Mouse (Mus musculus): Measurements from ENCODE around the gene Il12b. TPM values are rescaled to one million over a fixed set of nuclear protein-coding genes. Genes with fewer than 3 reads are reported as not detected.
A peak's percentile ranks its signal among the peaks of the same experiment; 100 is the strongest.

The Il12b gene
- polyA plus RNA-seq, 1 experiment from 2014 or later, result not detected

DNA sequence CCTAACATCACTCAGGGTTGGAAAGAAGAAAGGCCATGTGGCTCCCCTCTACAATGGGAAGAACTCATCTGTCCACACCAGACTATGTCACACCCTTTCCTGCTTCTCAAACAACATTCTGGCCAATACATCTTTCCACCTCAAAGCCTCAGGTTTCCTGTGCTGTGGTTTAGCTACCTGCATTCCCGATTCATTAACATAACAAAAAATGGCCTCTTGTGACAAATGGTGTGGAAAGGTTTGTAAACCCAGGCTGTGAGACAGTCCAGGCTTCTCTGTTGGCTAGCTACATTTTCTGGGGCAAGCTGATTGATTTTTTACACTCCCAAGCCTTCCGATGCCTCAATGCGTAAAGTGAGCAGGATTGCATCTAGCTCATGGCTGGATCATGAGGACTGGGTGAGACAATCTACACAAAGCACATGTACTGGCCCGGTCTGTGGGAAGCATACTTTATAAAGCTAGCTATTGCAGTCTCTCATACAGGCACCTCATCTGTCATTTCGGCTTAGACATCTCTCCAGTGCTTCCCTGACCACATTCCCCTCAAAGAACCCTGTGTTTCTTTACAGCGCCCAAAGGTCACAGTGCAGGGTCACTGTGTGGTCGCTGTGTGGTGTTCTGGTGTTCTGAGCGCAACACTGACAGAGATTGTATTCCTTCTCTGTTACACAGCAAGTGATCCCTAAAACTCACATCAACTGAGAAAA, 6.6 kb upstream of the Il12b start:
- WGBS, result 43% methylated on average over 8 of the region's 8 CpGs
- H3K4me1 ChIP-seq, result no peaks in the 10 kb centered on the region
- H3K4me2 ChIP-seq, result no peak overlapping the region
- H3K27ac ChIP-seq, result no peak overlapping the region
- no peak overlapping the region for H3K4me3 ChIP-seq
- no peaks in the 10 kb centered on the region for H3K9me3 ChIP-seq
- no peaks in the 10 kb centered on the region for H3K27me3 ChIP-seq
- ATAC-seq (ENCODE audit: borderline replicate concordance, extremely low read depth, low FRiP score, low TSS enrichment), result peak; percentile 73; the same call in 1 of the 2 replicates
- no peak overlapping the region for H3K9ac ChIP-seq
- H3K36me3 ChIP-seq, result no peaks in the 10 kb centered on the region

DNA sequence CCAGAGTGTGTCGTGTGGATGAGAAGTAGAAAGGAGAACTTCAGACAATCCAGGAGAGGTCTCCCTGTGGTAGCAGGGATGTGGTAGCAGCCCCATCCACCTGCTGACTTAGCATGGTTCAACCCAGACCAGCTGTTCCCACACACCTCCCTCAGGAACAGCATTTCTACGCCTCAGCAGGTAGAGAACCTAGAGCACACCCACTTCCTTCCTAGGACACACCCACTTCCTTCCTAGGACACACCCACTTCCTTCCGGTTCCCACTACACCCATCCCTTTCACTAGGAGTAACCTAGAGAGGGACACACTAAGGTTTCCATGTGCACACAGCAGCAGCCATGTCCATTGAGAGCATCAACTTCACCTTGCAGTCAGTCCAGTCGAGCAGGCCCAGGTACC, 4.5 kb upstream of the Il12b start:
- WGBS, result 85% methylated on average over 4 of the region's 4 CpGs
- H3K9me3 ChIP-seq, result no peaks in the 10 kb centered on the region
- H3K9ac ChIP-seq, result no peak overlapping the region
- no peak overlapping the region for H3K27ac ChIP-seq
- H3K4me2 ChIP-seq, result no peak overlapping the region
- no peak overlapping the region for H3K4me3 ChIP-seq
- no peaks in the 10 kb centered on the region for H3K4me1 ChIP-seq
- H3K36me3 ChIP-seq, result no peaks in the 10 kb centered on the region
- no peaks in the 10 kb centered on the region; the same call in 1 of the 2 replicates for H3K27me3 ChIP-seq
- no peak for ATAC-seq (ENCODE audit: borderline replicate concordance, extremely low read depth, low FRiP score, low TSS enrichment)

DNA sequence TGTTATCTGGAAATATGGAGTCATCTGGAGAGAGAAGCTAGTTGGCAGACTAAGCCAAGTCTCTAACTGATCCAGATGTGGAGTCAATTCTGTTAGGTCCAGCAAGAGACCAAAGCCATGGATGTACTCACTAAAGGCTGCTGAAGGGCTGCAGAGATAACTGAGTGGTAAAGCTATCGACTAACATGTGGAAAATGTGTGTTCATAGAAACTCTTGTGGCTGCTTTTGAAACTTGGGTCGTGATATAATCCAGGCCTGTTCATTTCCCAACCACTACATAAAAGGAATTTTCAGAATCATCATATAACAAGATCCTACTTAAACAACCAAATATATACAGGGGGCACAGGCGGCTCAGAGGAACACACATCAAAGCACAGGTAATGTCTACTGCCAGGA, 2.3 kb upstream of the Il12b start:
- Histone ChIP-seq H3K27ac (no peak overlapping the region), H3K9me3 (no peaks in the 10 kb centered on the region), H3K4me3 (no peak overlapping the region), H3K27me3 (no peaks in the 10 kb centered on the region; the same call in 1 of the 2 replicates), H3K9ac (no peak overlapping the region), H3K4me2 (no peak overlapping the region), H3K4me1 (no peaks in the 10 kb centered on the region), H3K36me3 (no peaks in the 10 kb centered on the region)
- WGBS, result 56% methylated on average over 3 of the region's 3 CpGs
- ATAC-seq (ENCODE audit: borderline replicate concordance, extremely low read depth, low FRiP score, low TSS enrichment), result no peak

DNA sequence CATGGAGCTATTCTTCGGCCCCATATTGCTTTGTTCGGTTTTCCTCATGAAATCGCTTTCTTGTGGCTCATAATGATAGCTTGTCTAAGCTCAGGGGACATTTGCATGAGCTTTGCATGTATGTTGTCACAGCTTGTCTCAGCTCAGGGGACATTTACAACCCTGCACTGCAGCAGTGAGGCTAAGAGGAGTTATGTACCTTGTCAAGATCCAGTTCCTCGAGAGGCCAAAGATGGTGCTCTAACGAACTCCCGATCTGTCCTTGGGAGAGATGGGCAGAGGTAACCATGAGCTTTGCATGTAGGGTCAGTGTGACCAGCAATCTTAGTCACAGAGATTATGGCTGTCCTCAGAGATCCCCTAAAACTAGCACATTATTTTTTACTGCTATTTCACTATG, 1.5 kb upstream of the Il12b start:
- no peak for ATAC-seq (ENCODE audit: borderline replicate concordance, extremely low read depth, low FRiP score, low TSS enrichment)
- H3K36me3 ChIP-seq, result no peaks in the 10 kb centered on the region
- WGBS, result 68% methylated on average over 6 of the region's 6 CpGs
- H3K4me3 ChIP-seq, result no peak overlapping the region
- no peaks in the 10 kb centered on the region; the same call in 1 of the 2 replicates for H3K27me3 ChIP-seq
- peak overlapping the region; percentile 70 for H3K4me2 ChIP-seq
- no peaks in the 10 kb centered on the region for H3K9me3 ChIP-seq
- H3K9ac ChIP-seq, result no peak overlapping the region
- no peaks in the 10 kb centered on the region for H3K4me1 ChIP-seq
- H3K27ac ChIP-seq, result no peak overlapping the region

DNA sequence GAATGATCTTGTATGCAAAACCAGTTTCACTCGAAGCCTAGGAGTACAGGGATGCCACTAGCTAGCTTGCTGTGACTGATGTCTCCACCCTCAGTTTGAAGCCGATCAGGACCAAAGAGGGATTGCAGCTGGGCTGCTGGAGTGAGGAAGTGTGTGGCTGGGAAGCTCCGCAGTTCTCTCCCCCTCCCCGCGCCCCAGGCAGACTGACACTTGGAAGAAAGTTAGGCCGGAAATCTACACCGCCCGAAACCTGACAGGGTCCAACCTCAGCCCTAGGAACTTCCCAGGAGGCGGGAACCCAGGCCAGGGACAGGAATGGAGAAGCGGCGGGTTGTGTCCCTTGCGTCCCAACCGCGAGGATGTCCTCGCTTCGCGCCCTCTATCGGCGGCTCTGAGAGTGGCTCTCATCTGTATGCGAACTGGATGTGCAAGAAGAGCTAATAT, 1.1 kb upstream of the Il12b start:
- ATAC-seq (ENCODE audit: borderline replicate concordance, extremely low read depth, low FRiP score, low TSS enrichment), result peak; percentile 79
- Histone ChIP-seq H3K4me2 (peak overlapping the region; percentile 70), H3K27ac (no peak overlapping the region), H3K9ac (no peak overlapping the region), H3K4me1 (no peaks in the 10 kb centered on the region), H3K27me3 (no peaks in the 10 kb centered on the region; the same call in 1 of the 2 replicates), H3K9me3 (no peaks in the 10 kb centered on the region), H3K4me3 (peak overlapping the region; percentile 37), H3K36me3 (no peaks in the 10 kb centered on the region)
- WGBS, result 1% methylated on average over 20 of the region's 20 CpGs

DNA sequence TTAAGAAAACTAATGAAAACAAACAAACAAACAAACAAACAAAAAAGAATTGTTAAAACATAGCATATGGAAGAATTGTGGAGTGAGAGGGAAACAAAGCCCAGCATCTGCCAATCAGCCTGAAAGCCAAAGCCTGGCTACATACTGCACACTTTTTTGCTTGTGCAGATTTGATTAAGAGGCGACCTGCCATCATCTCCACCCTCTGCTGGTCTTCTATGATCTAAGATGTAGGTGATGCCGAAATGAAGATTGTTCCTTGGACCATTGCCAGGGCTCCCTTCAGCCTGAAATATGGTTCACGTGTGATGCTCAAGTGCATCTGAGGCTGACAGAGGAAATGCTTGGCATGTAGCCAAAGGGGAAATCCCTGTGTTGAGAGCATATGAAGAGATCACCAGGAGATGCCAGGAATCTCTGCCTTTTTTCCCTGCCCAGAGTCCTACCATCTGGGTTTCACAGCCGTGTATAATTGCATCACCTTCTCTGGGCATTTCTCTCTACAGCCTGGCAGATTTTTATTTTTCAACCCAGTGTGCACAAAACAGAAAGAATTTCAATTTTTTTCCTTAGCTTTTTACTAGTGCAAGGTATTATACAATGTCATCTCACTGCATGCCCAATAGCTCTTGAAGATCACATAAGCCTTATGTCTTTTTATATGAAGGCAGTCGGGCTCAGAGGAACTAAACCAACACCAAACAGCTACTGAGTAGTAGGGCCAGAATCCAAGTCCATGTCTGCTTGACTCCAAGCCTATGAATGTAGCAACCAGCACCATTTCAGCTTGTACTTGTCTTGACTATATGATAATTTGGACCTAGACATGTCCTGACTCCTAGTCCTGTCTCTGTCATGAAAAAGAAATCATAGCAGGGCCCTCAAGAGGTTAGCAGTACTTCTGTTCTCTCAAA, 2.0 kb downstream of the Il12b start:
- no peak for ATAC-seq (ENCODE audit: borderline replicate concordance, extremely low read depth, low FRiP score, low TSS enrichment)
- Histone ChIP-seq H3K4me1 (no peaks in the 10 kb centered on the region), H3K27ac (no peak overlapping the region), H3K4me2 (no peak overlapping the region), H3K36me3 (no peaks in the 10 kb centered on the region), H3K9ac (no peak overlapping the region), H3K9me3 (no peaks in the 10 kb centered on the region), H3K27me3 (no peaks in the 10 kb centered on the region; the same call in 1 of the 2 replicates), H3K4me3 (no peak overlapping the region)
- 32% methylated on average over 5 of the region's 5 CpGs for WGBS

DNA sequence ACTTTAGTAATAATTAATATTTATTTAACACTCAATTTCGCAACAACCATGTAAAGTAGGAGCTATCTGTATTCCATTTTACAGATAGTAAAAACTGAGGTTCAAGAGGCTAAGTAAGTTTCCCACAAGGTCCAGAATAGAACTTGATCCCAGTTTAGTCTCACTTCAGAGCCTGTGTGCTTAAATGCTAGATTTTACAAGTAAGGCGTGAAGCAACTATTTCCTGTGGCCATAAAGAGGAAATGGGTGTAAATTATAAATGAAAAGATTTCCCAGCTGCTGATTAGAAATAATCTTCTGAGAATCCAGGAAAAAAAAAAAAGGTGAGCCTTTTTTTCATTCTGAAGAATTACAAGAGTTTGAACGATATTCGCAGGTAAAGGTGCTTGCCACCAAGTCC, 5.2 kb downstream of the Il12b start:
- no peak overlapping the region for H3K4me3 ChIP-seq
- no peak overlapping the region for H3K4me2 ChIP-seq
- H3K9ac ChIP-seq, result no peak overlapping the region
- H3K4me1 ChIP-seq, result no peaks in the 10 kb centered on the region
- WGBS, result 82% methylated on average over 4 of the region's 4 CpGs
- H3K27me3 ChIP-seq, result no peaks in the 10 kb centered on the region; the same call in 1 of the 2 replicates
- H3K9me3 ChIP-seq, result no peaks in the 10 kb centered on the region
- H3K27ac ChIP-seq, result no peak overlapping the region
- ATAC-seq (ENCODE audit: borderline replicate concordance, extremely low read depth, low FRiP score, low TSS enrichment), result no peak
- H3K36me3 ChIP-seq, result no peaks in the 10 kb centered on the region

DNA sequence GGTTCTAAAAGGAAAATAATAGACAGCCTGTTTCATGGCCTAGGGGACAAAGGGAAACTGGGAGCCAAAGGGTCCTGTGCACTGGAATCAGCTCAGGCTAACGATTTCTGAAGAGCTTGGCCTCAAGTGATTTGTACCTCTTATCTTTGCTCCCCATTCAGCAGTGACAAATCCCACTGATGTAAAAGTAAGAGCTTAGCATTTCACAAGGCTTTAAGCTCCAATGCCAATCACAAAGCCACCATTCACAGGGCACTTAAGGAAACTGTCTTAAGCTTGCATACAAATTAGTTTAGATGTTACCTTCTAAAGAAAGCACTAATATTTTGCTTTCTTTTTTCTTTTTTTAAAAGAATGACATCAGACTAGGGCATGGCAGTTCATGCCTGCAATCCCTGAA, 6.1 kb downstream of the Il12b start:
- no peak overlapping the region for H3K4me3 ChIP-seq
- H3K9ac ChIP-seq, result no peak overlapping the region
- no peaks in the 10 kb centered on the region for H3K9me3 ChIP-seq
- H3K4me1 ChIP-seq, result no peaks in the 10 kb centered on the region
- H3K36me3 ChIP-seq, result no peaks in the 10 kb centered on the region
- H3K27ac ChIP-seq, result no peak overlapping the region
- H3K27me3 ChIP-seq, result no peaks in the 10 kb centered on the region
- 16% methylated on average over 1 of the region's 1 CpGs for WGBS
- no peak for ATAC-seq (ENCODE audit: borderline replicate concordance, extremely low read depth, low FRiP score, low TSS enrichment)
- no peak overlapping the region for H3K4me2 ChIP-seq

DNA sequence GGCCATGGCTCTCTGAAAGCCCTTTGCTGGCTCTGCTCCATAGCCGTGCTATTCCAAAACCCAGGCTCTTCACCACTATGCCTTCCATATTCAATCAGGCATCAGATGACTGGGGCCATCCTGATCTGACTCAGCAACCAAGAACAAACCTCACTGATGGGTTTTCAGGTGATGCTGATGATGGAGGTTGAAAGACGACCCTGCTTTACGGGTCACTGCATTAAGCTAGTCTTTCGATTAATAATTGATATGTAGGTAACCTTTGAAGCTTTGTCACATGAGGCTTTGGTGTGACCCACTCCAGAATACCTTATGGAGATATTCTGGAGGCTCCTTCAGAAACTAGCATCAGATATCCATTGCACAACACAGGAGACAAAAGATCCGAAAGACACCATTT, 6.6 kb downstream of the Il12b start:
- H3K27ac ChIP-seq, result no peak overlapping the region
- no peaks in the 10 kb centered on the region for H3K27me3 ChIP-seq
- no peaks in the 10 kb centered on the region for H3K36me3 ChIP-seq
- H3K9ac ChIP-seq, result no peak overlapping the region
- 66% methylated on average over 5 of the region's 5 CpGs for WGBS
- no peak for ATAC-seq (ENCODE audit: borderline replicate concordance, extremely low read depth, low FRiP score, low TSS enrichment)
- no peaks in the 10 kb centered on the region for H3K4me1 ChIP-seq
- no peak overlapping the region for H3K4me3 ChIP-seq
- no peak overlapping the region for H3K4me2 ChIP-seq
- H3K9me3 ChIP-seq, result no peaks in the 10 kb centered on the region

DNA sequence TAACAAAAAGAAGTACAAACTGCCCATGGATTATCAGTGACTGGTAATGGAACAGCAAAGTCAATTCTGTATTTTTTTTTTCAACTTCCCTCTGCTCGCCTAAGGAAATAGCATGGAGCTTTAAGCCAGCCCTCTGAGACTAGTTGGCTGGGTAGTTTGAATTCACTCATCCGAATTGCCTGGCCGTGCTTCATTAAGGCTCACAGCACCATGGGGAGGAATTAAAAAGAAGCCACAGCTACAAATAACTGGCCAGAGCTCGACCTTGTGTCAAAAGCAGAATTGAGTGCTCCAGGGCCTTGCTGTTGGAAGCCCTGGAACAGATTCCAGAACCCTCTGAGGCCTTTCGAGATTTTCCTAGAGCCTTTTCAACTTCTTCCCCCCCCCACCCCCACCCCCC, 8.8 kb downstream of the Il12b start:
- H3K4me1 ChIP-seq, result no peaks in the 10 kb centered on the region
- H3K9ac ChIP-seq, result no peak overlapping the region
- H3K4me2 ChIP-seq, result no peak overlapping the region
- no peaks in the 10 kb centered on the region for H3K36me3 ChIP-seq
- H3K4me3 ChIP-seq, result no peak overlapping the region
- ATAC-seq (ENCODE audit: borderline replicate concordance, extremely low read depth, low FRiP score, low TSS enrichment), result no peak
- WGBS, result 46% methylated on average over 5 of the region's 5 CpGs
- no peak overlapping the region for H3K27ac ChIP-seq
- no peaks in the 10 kb centered on the region for H3K27me3 ChIP-seq
- no peaks in the 10 kb centered on the region for H3K9me3 ChIP-seq

DNA sequence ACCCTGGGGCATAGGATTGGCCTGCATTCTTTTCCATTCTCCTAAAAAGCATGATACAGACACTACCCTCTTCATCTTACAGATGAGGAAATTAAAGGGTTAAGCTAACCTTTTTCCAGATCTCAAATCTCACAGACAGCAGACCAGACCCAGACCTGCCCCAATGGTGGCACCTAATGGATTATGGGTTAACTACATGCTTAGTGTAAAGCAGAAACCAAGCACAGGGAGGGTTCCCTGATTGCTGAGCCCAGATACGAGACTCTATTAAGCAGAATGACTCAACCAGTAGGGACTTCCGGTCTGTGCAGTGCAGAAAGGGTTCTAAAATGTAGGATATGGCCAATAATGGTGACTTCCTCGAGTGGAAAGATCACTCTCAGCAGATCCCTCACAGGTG, 10.6 kb downstream of the Il12b start:
- no peaks in the 10 kb centered on the region for H3K27me3 ChIP-seq
- no peaks in the 10 kb centered on the region for H3K9me3 ChIP-seq
- no peak overlapping the region for H3K4me3 ChIP-seq
- H3K9ac ChIP-seq, result no peak overlapping the region
- no peaks in the 10 kb centered on the region for H3K4me1 ChIP-seq
- no peak for ATAC-seq (ENCODE audit: borderline replicate concordance, extremely low read depth, low FRiP score, low TSS enrichment)
- 48% methylated on average over 3 of the region's 3 CpGs for WGBS
- no peaks in the 10 kb centered on the region for H3K36me3 ChIP-seq
- H3K4me2 ChIP-seq, result no peak overlapping the region
- H3K27ac ChIP-seq, result no peak overlapping the region

DNA sequence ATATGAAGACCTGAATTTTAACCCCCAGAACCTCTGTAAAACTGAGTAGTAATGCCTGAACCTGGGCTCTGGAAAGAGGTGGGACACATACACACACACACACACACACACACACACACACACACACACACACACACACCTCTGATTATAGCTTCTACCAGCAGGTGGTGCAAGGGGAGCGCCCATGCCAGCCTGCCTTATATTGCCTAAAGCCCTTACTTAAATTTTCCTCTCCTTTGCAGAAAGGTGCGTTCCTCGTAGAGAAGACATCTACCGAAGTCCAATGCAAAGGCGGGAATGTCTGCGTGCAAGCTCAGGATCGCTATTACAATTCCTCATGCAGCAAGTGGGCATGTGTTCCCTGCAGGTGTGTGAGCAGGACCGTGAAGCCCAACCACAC, 12.4 kb downstream of the Il12b start:
- 80% methylated on average over 8 of the region's 8 CpGs for WGBS
- no peaks in the 10 kb centered on the region for H3K9me3 ChIP-seq
- H3K4me1 ChIP-seq, result no peaks in the 10 kb centered on the region
- H3K9ac ChIP-seq, result no peak overlapping the region
- no peak overlapping the region for H3K4me3 ChIP-seq
- no peak overlapping the region for H3K27ac ChIP-seq
- no peaks in the 10 kb centered on the region for H3K27me3 ChIP-seq
- no peak overlapping the region for H3K4me2 ChIP-seq
- no peaks in the 10 kb centered on the region for H3K36me3 ChIP-seq
- ATAC-seq (ENCODE audit: borderline replicate concordance, extremely low read depth, low FRiP score, low TSS enrichment), result no peak

Data from lung, embryonic 15.5 days (tissue).